Mouse (Mus musculus): ENCODE results near the gene Crybb3. TPM values are rescaled to one million over a fixed set of nuclear protein-coding genes. Genes with fewer than 3 reads are reported as not detected.

Gene Crybb3
- total RNA-seq, 2 experiments from 2014 or later = 1.3 to 1.7 TPM

DNA sequence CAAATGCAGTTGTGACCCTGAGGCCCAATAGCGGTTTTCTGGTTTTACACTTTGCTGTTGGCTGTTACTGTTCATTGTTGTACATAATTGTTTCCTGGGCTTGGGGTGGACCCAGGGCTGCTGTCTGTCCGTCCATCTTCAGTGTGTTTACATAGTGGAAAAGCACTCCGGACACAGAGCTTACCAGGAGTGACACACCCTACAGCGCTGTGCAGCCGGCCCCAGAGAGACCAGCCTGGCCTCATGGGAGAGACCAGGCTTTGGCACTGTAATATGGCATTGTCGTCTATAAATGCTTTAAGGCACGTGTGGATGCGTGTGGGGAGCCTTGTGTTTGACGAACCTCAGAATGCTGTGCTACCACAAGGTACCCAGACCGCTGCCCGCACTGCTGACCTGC, 19.0 kb upstream of the Crybb3 start:
- no peak for TF ChIP-seq CTCF (IDR thresholded peaks at IDR 0.05)
- H3K4me3 ChIP-seq = no peak overlapping the region
- no peak for DNase-seq (ENCODE audit: extremely low spot score in 1 of 2, low spot score in 2 of 2)
- intact Hi-C loops (cut with DNase I) = loop anchor here (1.0 to 5.0 kb wide), 2 partner anchors 37 to 55 kb away; no protein-coding TSS in a partner anchor
- peak overlapping the region; percentile 32 for H3K27ac ChIP-seq

DNA sequence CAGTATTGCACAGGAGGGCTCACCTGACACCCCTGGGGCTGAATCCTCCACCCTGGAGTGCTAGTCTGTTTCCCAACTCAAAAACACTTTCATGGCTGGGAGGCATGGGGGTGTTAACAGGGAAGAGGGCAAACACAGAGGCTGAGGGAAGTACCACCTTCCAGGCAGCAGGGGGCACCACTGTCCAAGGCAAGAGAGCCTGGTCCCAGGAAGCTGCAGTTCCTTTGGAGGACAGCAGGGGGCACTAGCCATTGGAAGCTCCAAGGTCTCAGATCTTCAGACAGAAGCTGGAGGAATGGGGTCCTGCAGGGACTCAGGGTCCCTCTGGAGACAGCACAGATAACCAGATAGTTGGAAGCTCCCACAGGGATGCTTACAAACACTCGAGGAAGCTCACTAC, 18.2 kb upstream of the Crybb3 start:
- intact Hi-C loops (cut with DNase I) = loop anchor here (1.0 kb wide), 2 partner anchors 68 to 127 kb away; partner anchors contain the start of gene Tmem211
- Histone ChIP-seq H3K4me3 (no peak overlapping the region), H3K27ac (no peak overlapping the region; the same call in 1 of the 2 replicates)
- TF ChIP-seq CTCF (IDR thresholded peaks at IDR 0.05) = no peak; the same call in none of the 2 replicates
- DNase-seq (ENCODE audit: extremely low spot score in 1 of 2, low spot score in 2 of 2) = peak; percentile 84 to 95

DNA sequence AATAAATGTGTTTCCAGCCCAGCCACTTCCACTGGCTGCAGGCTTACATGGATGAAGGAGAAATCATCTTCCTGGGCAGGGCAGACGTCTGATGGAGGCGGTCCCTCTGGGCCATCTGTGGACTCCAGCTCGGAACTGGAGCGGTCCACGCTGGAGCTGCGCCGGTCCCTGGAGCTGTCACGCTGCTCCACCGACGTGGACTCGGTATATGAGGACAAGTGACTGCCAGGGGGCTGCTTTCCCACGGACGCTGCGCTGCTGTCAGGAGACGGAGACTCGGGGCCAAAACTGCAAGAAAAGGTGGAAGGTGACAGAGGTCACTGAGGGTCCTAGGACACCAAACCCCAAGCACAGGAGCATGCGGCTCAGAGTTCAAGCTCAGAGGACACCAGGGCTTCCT, 16.2 kb upstream of the Crybb3 start:
- TF ChIP-seq CTCF (IDR thresholded peaks at IDR 0.05) = no peak
- Histone ChIP-seq H3K4me3 (no peak overlapping the region), H3K27ac (no peak overlapping the region)
- DNase-seq (ENCODE audit: extremely low spot score in 1 of 2, low spot score in 2 of 2) = no peak
- intact Hi-C loops (cut with DNase I) = no loop called here

DNA sequence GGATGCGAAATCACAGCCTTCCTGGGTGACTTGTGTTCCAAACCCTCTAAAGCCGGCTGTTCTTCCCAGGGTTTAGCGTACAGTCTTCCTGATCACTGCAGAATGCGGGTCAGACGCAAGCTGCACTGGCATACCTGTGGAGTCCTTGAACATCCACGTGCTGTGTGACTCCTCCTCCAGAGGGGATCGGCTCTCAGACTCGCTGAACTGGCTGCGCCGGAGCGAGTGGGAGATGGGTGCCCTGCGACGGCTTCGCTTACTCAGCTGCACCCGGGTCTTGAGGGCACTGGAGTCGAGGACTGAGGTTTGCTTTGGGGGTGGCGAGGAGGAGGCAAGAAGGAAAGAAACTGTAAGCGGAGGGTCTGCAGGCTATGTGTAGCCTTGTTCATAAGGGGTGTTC, 14.1 kb upstream of the Crybb3 start:
- Histone ChIP-seq H3K27ac (no peak overlapping the region), H3K4me3 (no peak overlapping the region)
- TF ChIP-seq CTCF (IDR thresholded peaks at IDR 0.05) = no peak
- no peak for DNase-seq (ENCODE audit: extremely low spot score in 1 of 2, low spot score in 2 of 2)
- intact Hi-C loops (cut with DNase I) = no loop called here

DNA sequence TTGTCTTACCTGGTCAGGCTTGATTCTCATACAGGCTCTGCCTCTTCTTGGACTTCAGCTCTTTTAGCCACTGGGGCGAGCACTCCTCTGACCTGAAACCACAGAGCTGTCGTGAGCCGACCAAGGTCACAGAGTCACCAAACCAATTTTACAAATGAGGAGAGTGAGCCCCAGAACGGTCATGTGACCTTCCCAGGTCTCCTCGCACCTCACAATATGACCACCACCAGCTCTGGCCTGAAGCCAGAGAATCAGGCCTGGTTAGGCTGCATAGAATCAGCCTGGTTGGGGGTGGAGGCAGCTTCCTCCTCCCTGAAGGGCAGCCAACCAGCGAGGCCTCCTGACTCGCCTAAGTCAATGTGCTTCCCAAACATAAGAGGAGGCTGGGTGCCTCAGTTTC, 11.0 kb upstream of the Crybb3 start:
- Histone ChIP-seq H3K27ac (no peak overlapping the region), H3K4me3 (no peak overlapping the region)
- no peak for DNase-seq (ENCODE audit: extremely low spot score in 1 of 2, low spot score in 2 of 2)
- TF ChIP-seq CTCF (IDR thresholded peaks at IDR 0.05) = no peak
- intact Hi-C loops (cut with DNase I) = no loop called here

DNA sequence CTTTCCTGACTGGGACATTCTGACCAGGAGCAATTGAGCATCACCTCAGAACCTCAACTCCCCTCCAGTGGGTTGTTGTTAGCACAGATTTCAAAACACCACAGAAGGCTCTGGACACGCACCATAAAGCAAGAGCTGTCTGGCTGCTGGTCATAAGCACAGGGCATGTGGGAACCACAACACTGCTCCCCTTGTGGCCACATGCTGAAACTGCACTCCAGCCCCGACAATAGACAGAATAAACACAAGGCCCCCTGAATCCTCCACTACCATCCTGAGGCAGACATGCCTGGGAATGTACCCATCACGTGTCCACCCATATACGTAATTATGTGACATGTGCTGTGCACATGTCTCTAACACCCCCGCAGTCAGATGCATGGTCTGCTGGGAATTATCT, 9.8 kb upstream of the Crybb3 start:
- Histone ChIP-seq H3K27ac (no peak overlapping the region), H3K4me3 (no peak overlapping the region)
- peak; percentile 80 for TF ChIP-seq CTCF (IDR thresholded peaks at IDR 0.05)
- intact Hi-C loops (cut with DNase I) = no loop called here
- DNase-seq (ENCODE audit: extremely low spot score in 1 of 2, low spot score in 2 of 2) = no peak

DNA sequence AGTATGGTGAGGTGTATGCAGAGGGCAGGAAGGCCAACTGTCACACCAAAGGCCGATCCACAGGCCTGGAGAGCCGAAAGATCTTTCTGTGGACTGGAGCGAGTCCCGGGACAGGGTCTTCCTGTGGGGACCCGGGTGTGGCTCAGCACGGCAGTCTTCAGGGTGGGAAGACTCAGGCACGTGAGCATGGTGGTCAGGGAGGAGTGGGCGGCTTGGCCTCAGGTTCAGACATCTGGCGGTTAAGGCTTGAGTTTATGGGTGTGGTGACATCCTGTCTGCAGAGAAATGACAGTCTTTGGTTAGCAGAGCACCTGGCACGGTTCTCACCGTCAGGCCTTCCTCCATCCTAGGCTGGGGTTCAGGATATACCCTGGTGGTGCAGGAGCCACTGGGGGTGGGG, 9.4 kb upstream of the Crybb3 start:
- intact Hi-C loops (cut with DNase I) = no loop called here
- DNase-seq (ENCODE audit: extremely low spot score in 1 of 2, low spot score in 2 of 2) = no peak
- Histone ChIP-seq H3K27ac (no peak overlapping the region), H3K4me3 (no peak overlapping the region)
- no peak for TF ChIP-seq CTCF (IDR thresholded peaks at IDR 0.05)

DNA sequence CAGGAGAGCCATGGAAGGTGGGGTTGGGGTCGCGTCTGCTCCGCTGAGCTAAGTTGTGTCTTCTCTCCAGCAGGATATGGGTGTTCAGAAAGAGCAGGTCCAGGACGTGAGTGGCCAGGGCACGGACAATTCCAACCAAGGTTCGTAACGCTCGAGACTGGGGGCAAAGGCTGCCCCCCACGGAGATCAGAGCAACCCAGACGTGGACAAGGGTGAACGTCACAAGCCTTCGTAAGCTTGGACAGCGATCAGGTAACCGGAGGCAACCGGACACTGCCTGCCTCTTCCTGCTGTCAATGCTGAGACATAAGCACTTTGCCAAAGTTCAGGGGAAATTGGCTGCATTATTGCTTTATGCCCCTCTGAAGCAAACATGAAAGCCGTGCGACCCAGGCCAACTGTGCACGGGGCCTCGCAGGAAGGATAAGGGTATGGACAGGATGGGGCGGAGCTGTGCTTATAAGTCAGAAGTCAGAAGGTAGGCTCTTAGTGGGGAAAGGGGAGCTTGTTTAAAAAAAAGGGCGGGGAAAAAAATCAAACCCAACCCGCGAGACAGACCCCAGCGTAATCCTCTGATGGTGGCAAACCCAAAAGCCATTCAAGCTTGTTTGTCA, 8.8 kb upstream of the Crybb3 start:
- Histone ChIP-seq H3K4me3 (no peak overlapping the region), H3K27ac (no peak overlapping the region)
- TF ChIP-seq CTCF (IDR thresholded peaks at IDR 0.05) = no peak
- intact Hi-C loops (cut with DNase I) = no loop called here
- no peak for DNase-seq (ENCODE audit: extremely low spot score in 1 of 2, low spot score in 2 of 2)

DNA sequence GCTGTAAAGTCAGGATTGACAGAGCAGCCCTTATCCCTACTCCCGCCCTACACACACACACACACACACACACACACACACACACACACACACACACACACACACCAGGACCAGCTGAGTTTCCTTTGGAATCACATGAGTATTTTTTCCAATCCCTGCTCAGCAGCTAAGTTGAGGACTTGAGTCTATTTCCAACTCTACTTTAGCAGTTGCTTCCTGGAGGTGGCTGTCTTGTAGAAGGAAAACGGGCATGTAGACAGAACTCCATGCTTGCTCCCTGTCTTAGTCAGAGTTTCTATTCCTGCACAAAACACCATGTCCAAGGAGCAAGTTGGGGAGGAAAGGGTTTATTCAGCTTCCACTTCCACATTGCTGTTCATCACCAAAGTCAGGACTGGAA, 6.1 kb upstream of the Crybb3 start:
- TF ChIP-seq CTCF (IDR thresholded peaks at IDR 0.05) = no peak
- no peak for DNase-seq (ENCODE audit: extremely low spot score in 1 of 2, low spot score in 2 of 2)
- intact Hi-C loops (cut with DNase I) = loop anchor here (10.0 kb wide), 1 partner anchor 653 kb away; no protein-coding TSS in a partner anchor
- Histone ChIP-seq H3K4me3 (no peak overlapping the region), H3K27ac (no peak overlapping the region)

DNA sequence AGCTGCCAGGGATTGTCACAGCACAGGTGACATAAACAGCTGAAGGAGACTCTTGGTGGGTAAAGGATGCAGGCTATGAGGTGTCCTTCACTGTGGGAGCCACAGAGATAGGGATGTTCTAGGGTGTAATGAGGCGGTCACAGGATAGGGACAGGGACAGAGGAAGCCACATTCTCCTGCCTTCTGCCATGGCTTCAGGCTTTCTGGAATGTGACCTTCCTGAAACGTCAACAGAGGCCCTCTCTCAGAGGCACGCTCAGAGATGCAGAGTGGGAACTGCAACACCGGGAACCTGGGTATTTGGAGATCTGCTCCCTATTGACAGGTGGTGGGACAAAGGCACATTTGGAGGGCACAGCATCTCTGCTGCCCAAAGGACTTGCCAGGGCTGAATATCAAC, 5.6 kb upstream of the Crybb3 start:
- DNase-seq (ENCODE audit: extremely low spot score in 1 of 2, low spot score in 2 of 2) = no peak
- intact Hi-C loops (cut with DNase I) = loop anchor here (10.0 kb wide), 1 partner anchor 652 kb away; no protein-coding TSS in a partner anchor
- Histone ChIP-seq H3K4me3 (no peak overlapping the region), H3K27ac (peak overlapping the region; percentile 5; the same call in 1 of the 2 replicates)
- no peak for TF ChIP-seq CTCF (IDR thresholded peaks at IDR 0.05)

DNA sequence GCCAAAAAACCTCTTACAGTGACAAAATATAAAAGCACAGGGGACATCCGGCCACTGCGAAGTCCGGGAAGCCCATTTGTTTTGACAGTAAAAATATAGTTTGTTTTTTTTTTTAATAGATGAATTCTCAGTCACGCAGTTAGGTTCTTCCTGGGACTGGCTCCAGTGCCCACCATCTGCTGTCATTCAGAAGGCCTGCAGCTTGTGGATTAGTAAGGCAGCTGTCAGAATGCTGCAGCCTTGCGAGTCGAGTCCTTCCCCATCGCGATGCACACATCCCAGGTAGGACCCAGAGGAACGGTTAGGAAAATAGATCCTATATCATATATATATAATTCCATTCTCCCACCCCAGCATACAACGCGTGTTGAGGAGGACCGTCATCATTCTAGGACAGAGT, 5.1 kb upstream of the Crybb3 start:
- TF ChIP-seq CTCF (IDR thresholded peaks at IDR 0.05) = no peak
- no peak for DNase-seq (ENCODE audit: extremely low spot score in 1 of 2, low spot score in 2 of 2)
- peak overlapping the region; percentile 5; the same call in 1 of the 2 replicates for H3K27ac ChIP-seq

DNA sequence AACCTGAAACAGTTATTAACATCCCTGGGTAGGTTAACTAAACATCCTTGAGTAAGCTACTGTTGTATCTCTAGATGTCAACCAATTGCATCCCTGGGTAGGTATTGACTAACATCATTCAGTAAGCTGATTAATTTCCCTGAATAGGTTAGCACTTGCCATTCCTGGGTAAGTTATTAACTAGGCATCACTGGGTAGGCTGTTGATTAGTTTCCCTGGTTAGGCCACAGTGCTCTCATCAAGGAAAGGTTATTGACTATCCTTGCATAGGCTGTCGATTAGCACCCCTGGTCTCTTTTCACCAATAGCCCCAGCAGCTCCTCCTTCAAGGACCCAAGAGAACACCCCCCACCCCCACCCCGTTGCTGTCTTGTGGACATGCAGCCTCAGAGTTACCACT, 4.5 kb upstream of the Crybb3 start:
- intact Hi-C loops (cut with DNase I) = loop anchor here (10.0 kb wide), 1 partner anchor 651 kb away; no protein-coding TSS in a partner anchor
- DNase-seq (ENCODE audit: extremely low spot score in 1 of 2, low spot score in 2 of 2) = no peak
- no peak for TF ChIP-seq CTCF (IDR thresholded peaks at IDR 0.05)
- Histone ChIP-seq H3K27ac (no peak overlapping the region), H3K4me3 (no peak overlapping the region)

More for the DNA sequence above, 5.1 kb upstream of the Crybb3 start:
- intact Hi-C loops (cut with DNase I) = loop anchor here (10.0 kb wide), 1 partner anchor 652 kb away; no protein-coding TSS in a partner anchor
- H3K4me3 ChIP-seq = no peak overlapping the region

DNA sequence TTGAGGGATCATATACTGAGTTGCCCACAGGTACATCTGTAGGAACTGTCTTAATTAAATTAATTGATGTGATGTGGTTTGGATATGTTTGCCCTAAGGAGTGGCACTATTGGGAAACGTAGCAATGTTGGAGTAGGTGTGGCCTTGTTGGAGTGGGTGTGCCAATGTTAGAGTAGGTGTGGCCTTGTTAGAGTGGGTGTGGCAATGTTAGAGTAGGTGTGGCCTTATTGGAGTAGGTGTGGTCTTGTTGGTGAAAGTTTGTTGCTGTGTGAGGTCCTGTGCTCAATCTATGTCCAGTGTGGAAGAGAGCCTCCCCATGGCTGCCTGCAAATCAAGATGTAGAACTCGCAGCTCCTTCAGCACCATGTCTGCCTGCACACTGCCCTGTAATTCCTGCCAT, 2.9 kb upstream of the Crybb3 start:
- no peak overlapping the region for H3K27ac ChIP-seq
- H3K4me3 ChIP-seq = no peak overlapping the region
- intact Hi-C loops (cut with DNase I) = loop anchor here (10.0 kb wide), 1 partner anchor 650 kb away; no protein-coding TSS in a partner anchor
- DNase-seq (ENCODE audit: extremely low spot score in 1 of 2, low spot score in 2 of 2) = no peak
- TF ChIP-seq CTCF (IDR thresholded peaks at IDR 0.05) = no peak
